Mouse (Mus musculus) thymus, adult 2 months (tissue): ENCODE results near the gene Unc5b.

Experiments used
- CTCF ChIP-seq: fragments of 200-500 bp; IDR thresholded peaks from 2 replicates; pipeline ENCODE4 v1.5.1; 2012; ENCODE audit warnings: mild to moderate bottlenecking, control low read depth, low read length, moderate library complexity, borderline replicate concordance; ENCODE audit not compliant: control insufficient read depth, poor library complexity, insufficient read depth; ENCODE audit errors: extremely low read depth
- POLR2A ChIP-seq: fragments of 200-500 bp; IDR thresholded peaks from 2 replicates; pipeline ENCODE4 v1.6.1; 2012; ENCODE audit warnings: mild to moderate bottlenecking, low read length, control low read depth, moderate library complexity; ENCODE audit not compliant: control insufficient read depth, poor library complexity, insufficient read depth; ENCODE audit errors: extremely low read depth

DNA sequence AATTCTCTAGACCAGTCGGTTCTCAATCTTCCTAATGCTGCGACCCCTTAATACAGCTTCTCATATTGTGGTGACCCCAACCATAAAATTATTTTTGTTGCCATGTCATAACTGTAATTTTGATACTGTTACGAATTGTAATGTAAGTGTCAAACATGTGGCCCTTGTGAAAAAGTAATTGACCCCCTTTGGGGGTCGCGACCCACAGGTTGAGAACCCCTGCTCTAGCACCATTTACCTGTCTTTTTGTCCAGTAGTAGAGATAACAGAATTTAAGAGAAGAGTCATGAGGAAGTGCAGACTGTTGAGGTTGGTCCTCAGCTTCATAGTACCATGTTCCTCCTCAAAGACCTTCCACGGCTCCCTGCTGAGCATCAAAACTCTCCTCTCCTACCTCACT is 31.9 kb upstream of the Unc5b start:
- TF ChIP-seq POLR2A (no peak), CTCF (no peak)
